Mouse (Mus musculus): Measurements from ENCODE around the gene Tmem131. TPM values are rescaled to one million over a fixed set of nuclear protein-coding genes. Genes with fewer than 3 reads are reported as not detected.
"Not testable (repeated sequence)": the region's sequence is repeated elsewhere in the genome, so short reads cannot be mapped to it uniquely, and the experiment has no call there.

The Tmem131 gene
- total and polyA plus RNA-seq, 2 experiments from 2014 or later: 8.9 to 21.5 TPM

- no peak overlapping the region for H3K9ac ChIP-seq (replicated peaks; ENCODE audit: low read length)
- H3K4me3 ChIP-seq (ENCODE audit: low read length): no peak overlapping the region
- no peak overlapping the region for H3K27ac ChIP-seq
- no peaks in the 10 kb centered on the region for H3K27me3 ChIP-seq (ENCODE audit: insufficient read depth, low read length)
- no peak for TF ChIP-seq CTCF (IDR thresholded peaks at IDR 0.05; ENCODE audit: low read depth)
- ATAC-seq: no peak
- 64% methylated on average over 11 of the region's 11 CpGs for WGBS
- H3K4me1 ChIP-seq (ENCODE audit: insufficient read depth, low read length): no peaks in the 10 kb centered on the region
- no peak for DNase-seq (ENCODE audit: low spot score)
- H3K36me3 ChIP-seq (ENCODE audit: insufficient read depth, low read length): no peaks in the 10 kb centered on the region
- no peak overlapping the region for H3K4me2 ChIP-seq (ENCODE audit: low read depth, low read length)
- no peaks in the 10 kb centered on the region for H3K9me3 ChIP-seq (ENCODE audit: low read length)
These were observed 40.7 kb downstream of the Tmem131 start for GRCm38 (mm10) chr1:36902533-36903315.

DNA sequence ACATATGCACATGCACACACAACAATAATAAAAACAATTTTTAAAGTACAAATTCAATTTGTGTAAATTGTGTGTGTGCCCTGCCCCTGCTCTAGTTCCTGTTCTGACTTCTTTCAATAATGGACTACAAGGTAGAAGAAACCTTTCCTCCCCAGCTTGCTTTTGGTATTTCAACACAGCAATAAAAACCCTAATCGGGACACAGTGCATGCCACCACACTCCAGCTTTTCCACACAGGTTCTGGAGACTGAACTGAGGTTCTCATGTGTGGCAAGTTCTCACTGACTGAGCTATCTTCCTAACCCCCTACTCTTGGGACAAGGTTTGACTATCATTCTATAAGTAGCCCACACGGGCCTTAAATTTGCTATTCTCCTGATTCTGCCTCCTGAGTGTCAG lies 43.8 kb downstream of the Tmem131 start:
- H3K4me1 ChIP-seq (ENCODE audit: insufficient read depth, low read length): no peaks in the 10 kb centered on the region

GRCm38 (mm10) chr1:36896423-36896822 lies 47.0 kb downstream of the Tmem131 start:
- no peak overlapping the region for H3K27ac ChIP-seq
- H3K9ac ChIP-seq (replicated peaks; ENCODE audit: low read length): no peak overlapping the region
- H3K4me1 ChIP-seq (ENCODE audit: insufficient read depth, low read length): no peaks in the 10 kb centered on the region
- ATAC-seq (no peak), DNase-seq (ENCODE audit: low spot score) (no peak)
- no peak overlapping the region for H3K4me3 ChIP-seq (ENCODE audit: low read length)
- TF ChIP-seq CTCF (IDR thresholded peaks at IDR 0.05; ENCODE audit: low read depth): no peak
- no peaks in the 10 kb centered on the region for H3K27me3 ChIP-seq (ENCODE audit: insufficient read depth, low read length)
- H3K36me3 ChIP-seq (ENCODE audit: insufficient read depth, low read length): no peaks in the 10 kb centered on the region
- H3K4me2 ChIP-seq (ENCODE audit: low read depth, low read length): no peak overlapping the region
- H3K9me3 ChIP-seq (ENCODE audit: low read length): no peaks in the 10 kb centered on the region
- 87% methylated on average over 4 of the region's 4 CpGs for WGBS

More for the DNA sequence above, 43.8 kb downstream of the Tmem131 start:
- Histone ChIP-seq H3K9ac (replicated peaks; ENCODE audit: low read length) (no peak overlapping the region), H3K36me3 (ENCODE audit: insufficient read depth, low read length) (no peaks in the 10 kb centered on the region), H3K27me3 (ENCODE audit: insufficient read depth, low read length) (no peaks in the 10 kb centered on the region), H3K27ac (no peak overlapping the region), H3K9me3 (ENCODE audit: low read length) (no peaks in the 10 kb centered on the region), H3K4me3 (ENCODE audit: low read length) (no peak overlapping the region), H3K4me2 (ENCODE audit: low read depth, low read length) (no peak overlapping the region)
- no peak for DNase-seq (ENCODE audit: low spot score)
- no peak for ATAC-seq
- 97% methylated on average over 2 of the region's 2 CpGs for WGBS
- no peak for TF ChIP-seq CTCF (IDR thresholded peaks at IDR 0.05; ENCODE audit: low read depth)

DNA sequence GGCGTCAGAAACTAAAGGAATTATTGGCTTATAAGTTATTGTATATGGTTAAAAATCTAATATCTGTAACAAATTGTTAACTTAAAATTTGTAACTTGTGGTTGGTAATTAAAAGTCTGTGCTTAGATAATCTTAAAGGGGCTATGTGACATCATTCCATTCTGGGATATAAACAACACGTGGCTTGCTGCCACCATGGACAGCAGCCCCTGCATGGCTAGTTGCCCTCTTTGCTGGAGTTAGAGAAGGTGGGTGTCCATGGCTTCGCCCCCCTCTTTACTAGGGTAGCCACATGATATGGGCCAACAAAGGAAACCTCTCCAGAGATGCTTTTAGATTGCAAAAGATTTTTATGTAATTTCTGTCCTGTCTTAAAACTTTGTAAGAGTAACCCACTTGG lies 48.0 kb downstream of the Tmem131 start:
- TF ChIP-seq CTCF (IDR thresholded peaks at IDR 0.05; ENCODE audit: low read depth): no peak
- ATAC-seq: no peak
- Histone ChIP-seq H3K9ac (replicated peaks; ENCODE audit: low read length) (no peak overlapping the region), H3K4me3 (ENCODE audit: low read length) (no peak overlapping the region), H3K4me1 (ENCODE audit: insufficient read depth, low read length) (no peaks in the 10 kb centered on the region), H3K36me3 (ENCODE audit: insufficient read depth, low read length) (no peaks in the 10 kb centered on the region), H3K4me2 (ENCODE audit: low read depth, low read length) (no peak overlapping the region), H3K27me3 (ENCODE audit: insufficient read depth, low read length) (no peaks in the 10 kb centered on the region), H3K9me3 (ENCODE audit: low read length) (no peaks in the 10 kb centered on the region), H3K27ac (no peak overlapping the region)
- WGBS: 79% methylated on average over 3 of the region's 3 CpGs
- no peak for DNase-seq (ENCODE audit: low spot score)

GRCm38 (mm10) chr1:36894136-36894535 lies 49.3 kb downstream of the Tmem131 start:
- H3K4me1 ChIP-seq (ENCODE audit: insufficient read depth, low read length): no peaks in the 10 kb centered on the region
- H3K4me2 ChIP-seq (ENCODE audit: low read depth, low read length): no peak overlapping the region
- H3K9me3 ChIP-seq (ENCODE audit: low read length): no peaks in the 10 kb centered on the region
- ATAC-seq (no peak), DNase-seq (ENCODE audit: low spot score) (no peak)
- TF ChIP-seq CTCF (IDR thresholded peaks at IDR 0.05; ENCODE audit: low read depth): no peak
- 97% methylated on average over 3 of the region's 3 CpGs for WGBS
- no peak overlapping the region for H3K4me3 ChIP-seq (ENCODE audit: low read length)
- H3K27ac ChIP-seq: no peak overlapping the region
- H3K36me3 ChIP-seq (ENCODE audit: insufficient read depth, low read length): no peaks in the 10 kb centered on the region
- H3K27me3 ChIP-seq (ENCODE audit: insufficient read depth, low read length): no peaks in the 10 kb centered on the region
- H3K9ac ChIP-seq (replicated peaks; ENCODE audit: low read length): no peak overlapping the region

DNA sequence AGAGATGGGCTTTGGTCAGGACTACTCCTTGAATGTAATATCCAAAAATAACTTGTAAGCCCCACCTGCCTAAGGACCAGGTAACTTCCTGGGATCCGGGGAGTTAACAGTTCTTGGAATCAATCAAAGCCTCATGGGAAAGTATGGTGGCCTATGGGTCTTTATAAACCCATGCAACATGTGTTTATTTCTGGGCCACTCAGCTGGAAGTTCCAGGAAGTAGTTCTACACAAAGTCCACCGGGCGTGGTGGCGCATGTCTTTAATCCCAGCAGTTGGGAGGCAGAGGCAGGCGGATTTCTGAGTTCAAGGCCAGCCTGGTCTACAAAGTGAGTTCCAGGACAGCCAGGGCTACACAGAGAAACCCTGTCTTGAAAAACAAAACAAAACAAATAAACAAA lies 49.7 kb downstream of the Tmem131 start:
- not testable (repeated sequence) for H3K9ac ChIP-seq (replicated peaks; ENCODE audit: low read length); H3K4me1 ChIP-seq (ENCODE audit: insufficient read depth, low read length); H3K27ac ChIP-seq; ATAC-seq; DNase-seq (ENCODE audit: low spot score); H3K4me3 ChIP-seq (ENCODE audit: low read length); H3K27me3 ChIP-seq (ENCODE audit: insufficient read depth, low read length); H3K4me2 ChIP-seq (ENCODE audit: low read depth, low read length); H3K36me3 ChIP-seq (ENCODE audit: insufficient read depth, low read length); H3K9me3 ChIP-seq (ENCODE audit: low read length)
- 97% methylated on average over 5 of the region's 5 CpGs for WGBS

DNA sequence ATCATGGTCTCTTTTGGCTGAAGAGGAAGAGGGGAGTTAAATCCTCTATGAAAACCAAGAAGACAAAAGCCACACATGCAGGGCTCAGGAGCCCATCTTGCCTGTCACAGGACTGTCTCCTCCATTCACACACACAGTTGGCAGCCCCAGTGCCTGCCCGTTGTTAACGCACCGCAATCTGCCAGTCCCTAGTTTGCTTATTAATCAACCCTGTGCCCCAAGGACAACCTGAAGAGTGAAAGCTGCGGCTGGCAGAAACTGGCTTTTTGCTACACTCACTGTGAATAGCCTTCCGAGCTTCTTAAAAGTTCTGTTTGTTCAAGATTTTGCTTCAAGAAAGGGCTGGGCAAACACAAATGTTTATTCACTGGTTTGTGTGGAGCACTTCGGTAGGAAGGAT lies 50.3 kb downstream of the Tmem131 start:
- Histone ChIP-seq H3K36me3 (ENCODE audit: insufficient read depth, low read length) (no peaks in the 10 kb centered on the region), H3K27me3 (ENCODE audit: insufficient read depth, low read length) (no peaks in the 10 kb centered on the region), H3K9me3 (ENCODE audit: low read length) (no peaks in the 10 kb centered on the region), H3K4me2 (ENCODE audit: low read depth, low read length) (no peak overlapping the region), H3K4me1 (ENCODE audit: insufficient read depth, low read length) (no peaks in the 10 kb centered on the region), H3K4me3 (ENCODE audit: low read length) (no peak overlapping the region), H3K9ac (replicated peaks; ENCODE audit: low read length) (no peak overlapping the region), H3K27ac (no peak overlapping the region)
- WGBS: 32% methylated on average over 6 of the region's 6 CpGs
- no peak for TF ChIP-seq CTCF (IDR thresholded peaks at IDR 0.05; ENCODE audit: low read depth)
- ATAC-seq: no peak
- DNase-seq (ENCODE audit: low spot score): peak; percentile 13
